Mouse (Mus musculus) embryo, embryonic 9.5 days (tissue): ENCODE results near the gene Opn1mw.
"Not testable (repeated sequence)": the region's sequence is repeated elsewhere in the genome, so short reads cannot be mapped to it uniquely, and the experiment has no call there.

Source experiments
- DNase-seq: peaks from one replicate; pipeline ENCODE4 v3.0.0-alpha.2; 2017; ENCODE audit errors: extremely low spot score

The Opn1mw gene

DNA sequence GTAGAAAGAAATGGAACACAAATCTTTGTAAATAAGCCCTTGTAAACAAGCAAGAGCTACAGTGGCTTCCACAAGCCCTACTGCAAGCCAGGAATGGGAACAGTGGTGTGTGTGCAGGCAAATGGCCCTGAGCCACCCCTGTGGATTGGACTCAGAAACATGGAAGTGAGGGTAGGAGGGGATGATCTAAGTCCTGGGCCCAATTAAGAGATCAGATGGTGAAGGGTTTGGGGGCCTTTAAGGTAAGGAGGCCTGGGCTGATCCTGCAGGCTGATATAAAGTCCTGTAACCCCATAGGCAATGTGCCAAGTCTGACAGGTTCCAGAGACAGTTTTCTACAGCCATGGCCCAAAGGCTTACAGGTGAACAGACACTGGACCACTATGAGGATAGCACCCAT is at the start of gene Opn1mw:
TSS of gene Opn1mw (plus strand) at position 301 of the 400 bp plus-strand sequence.
- no peak for DNase-seq

- DNase-seq, result no peak
These were observed 42.9 kb upstream of the Opn1mw start for GRCm38 (mm10) chrX:74084276-74084837.

DNA sequence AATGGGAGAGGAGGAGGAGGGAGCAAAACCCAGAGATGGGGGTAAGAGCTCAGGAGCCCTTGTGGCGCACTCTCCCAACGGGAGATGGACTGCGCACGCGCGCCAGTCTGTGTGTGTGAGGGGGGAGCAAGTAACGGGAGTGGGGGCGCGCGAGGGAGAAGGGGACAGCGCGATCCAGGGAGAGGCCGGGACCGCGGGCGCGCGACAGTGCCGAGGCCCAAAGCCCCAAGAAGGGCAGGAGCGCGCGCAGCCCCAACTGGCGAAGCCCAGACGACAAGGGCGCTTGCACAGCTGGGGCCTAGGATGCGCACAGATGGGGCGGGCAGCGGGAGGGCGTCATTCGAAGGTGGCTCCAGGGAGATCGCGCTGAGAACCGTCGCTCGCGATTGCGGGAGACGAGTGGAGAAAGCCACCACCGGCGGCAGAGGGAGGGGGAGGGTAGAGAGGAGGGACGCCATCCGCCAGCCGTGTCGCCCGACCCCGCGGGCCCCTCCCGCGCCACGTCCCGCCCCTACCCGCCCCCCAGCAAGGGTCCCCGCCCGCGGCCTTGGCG is 42.2 kb upstream of the Opn1mw start:
- peak; percentile 75 for DNase-seq

DNA sequence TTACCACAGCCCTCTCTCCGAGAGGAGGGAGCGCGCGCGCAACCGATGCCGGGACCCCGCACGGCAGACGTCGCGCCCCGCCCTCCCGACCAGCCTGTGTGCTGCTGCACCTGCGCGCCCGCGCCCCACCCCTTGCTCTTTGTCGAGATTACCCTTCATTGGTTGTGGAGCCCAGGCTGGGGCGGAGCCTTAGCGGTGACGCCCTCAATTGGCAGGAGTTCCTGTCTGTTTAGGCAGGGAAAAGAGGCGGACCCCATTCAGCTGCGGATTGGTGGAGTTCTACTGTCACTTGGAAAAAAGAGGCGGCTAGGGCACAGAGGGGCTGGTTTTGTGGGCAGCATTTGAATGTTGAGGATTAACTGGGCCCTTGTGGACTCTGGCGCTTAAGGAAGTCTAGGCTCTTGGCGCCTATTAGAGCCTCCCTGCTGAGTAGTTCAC is 41.6 kb upstream of the Opn1mw start:
- DNase-seq, result peak; percentile 92

DNA sequence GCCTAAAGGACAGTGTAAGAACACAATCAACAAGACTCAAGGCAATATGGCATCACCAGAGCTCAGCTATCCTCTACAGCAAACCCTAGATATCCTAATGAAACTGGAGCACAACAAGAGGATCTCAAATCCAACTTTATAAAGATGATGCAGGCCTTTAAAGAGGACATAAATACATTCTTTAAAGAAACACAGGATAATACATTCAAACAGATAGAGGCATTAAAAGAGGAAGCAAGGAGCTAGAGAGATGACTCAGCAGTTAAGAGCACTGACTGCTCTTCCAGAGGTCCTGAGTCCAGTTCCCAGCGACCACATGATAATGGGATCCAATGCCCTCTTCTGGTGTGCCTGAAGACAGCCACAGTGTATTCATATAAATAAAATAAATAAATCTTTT is 32.1 kb upstream of the Opn1mw start:
- no peak for DNase-seq

- no peak for DNase-seq
These were observed 23.6 kb upstream of the Opn1mw start for GRCm38 (mm10) chrX:74103457-74104188.

- no peak for DNase-seq
These were observed 21.3 kb upstream of the Opn1mw start for GRCm38 (mm10) chrX:74105916-74106315.

GRCm38 (mm10) chrX:74108747-74109146 is 18.5 kb upstream of the Opn1mw start:
- no peak for DNase-seq

GRCm38 (mm10) chrX:74114036-74114435 is 13.2 kb upstream of the Opn1mw start:
- DNase-seq, result no peak

- peak; percentile 45 for DNase-seq
These were observed 11.8 kb upstream of the Opn1mw start for GRCm38 (mm10) chrX:74115511-74115910.

- no peak for DNase-seq
These were observed 2.3 kb upstream of the Opn1mw start for GRCm38 (mm10) chrX:74124975-74125374.

GRCm38 (mm10) chrX:74135263-74135662 is 8.0 kb downstream of the Opn1mw start, which contains the start of gene Mecp2:
Gene Mecp2 (minus strand): TSS chrX:74135363.
- DNase-seq, result not testable (repeated sequence)

- DNase-seq, result no peak
These were observed 40.5 kb downstream of the Opn1mw start, which contains the start of gene Tex28 for GRCm38 (mm10) chrX:74167738-74168137. Gene Tex28 (minus strand): TSS chrX:74167838.

- no peak for DNase-seq
These were observed 49.7 kb downstream of the Opn1mw start, which contains the start of gene Tktl1 for GRCm38 (mm10) chrX:74176959-74177358. Gene Tktl1 (plus strand): TSS chrX:74177259.
